Mouse (Mus musculus): Measurements from ENCODE around the gene Lrwd1.

DNA sequence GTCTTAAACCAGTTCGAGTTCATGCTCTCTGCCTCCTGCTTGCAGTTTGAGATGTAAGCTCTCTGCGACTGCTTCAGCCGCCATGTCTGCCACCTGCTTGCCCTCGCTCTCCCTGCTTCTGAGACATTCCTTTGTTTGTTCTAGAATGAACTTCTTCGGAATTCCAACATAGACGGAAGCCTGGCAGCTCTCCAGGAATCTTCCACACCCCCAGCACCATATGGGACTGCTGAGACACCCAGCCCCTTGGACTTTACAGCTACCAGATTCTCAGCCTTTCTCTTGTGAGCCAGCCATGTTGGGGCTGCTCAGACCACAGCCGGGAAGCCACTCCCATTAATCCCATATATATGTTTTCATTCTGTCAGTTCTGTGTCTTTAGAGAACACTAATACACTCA is 59.6 kb downstream of the Lrwd1 start:
- no peak for TF ChIP-seq CTCF (IDR thresholded peaks at IDR 0.05; ENCODE audit: borderline replicate concordance, insufficient read depth, low read length)
- TF ChIP-seq POLR2A (IDR thresholded peaks at IDR 0.05; ENCODE audit: low read depth, low read length): no peak

Data from embryonic fibroblast, embryonic 13.5 days (primary cell).